Mouse (Mus musculus): Measurements from ENCODE around the gene Tmem50a. TPM values are rescaled to one million over a fixed set of nuclear protein-coding genes. Genes with fewer than 3 reads are reported as not detected.

Gene Tmem50a
- polyA plus RNA-seq (2012; rRNA removed): 31.5 and 36.9 TPM in 2 replicates

DNA sequence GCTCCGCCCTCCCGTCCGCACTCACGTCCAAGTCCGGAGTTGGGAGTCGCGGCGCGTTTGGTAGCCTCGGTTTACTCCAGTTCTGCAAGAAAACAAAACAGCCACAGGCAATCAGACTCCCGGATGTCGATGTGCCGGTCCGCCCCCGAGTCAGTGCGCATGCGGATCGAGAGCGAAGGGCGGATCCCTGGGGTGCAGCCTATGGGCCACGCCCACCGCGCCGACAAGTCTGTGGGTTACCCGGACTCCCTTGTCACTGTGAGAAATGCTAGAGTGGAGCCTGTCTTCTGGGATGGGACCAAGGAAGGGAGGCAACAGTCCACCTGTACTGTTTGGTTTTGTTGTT lies at the start of gene Tmem50a:
Gene Tmem50a (minus strand): TSS at position 161 of the 346 bp plus-strand sequence.

DNA sequence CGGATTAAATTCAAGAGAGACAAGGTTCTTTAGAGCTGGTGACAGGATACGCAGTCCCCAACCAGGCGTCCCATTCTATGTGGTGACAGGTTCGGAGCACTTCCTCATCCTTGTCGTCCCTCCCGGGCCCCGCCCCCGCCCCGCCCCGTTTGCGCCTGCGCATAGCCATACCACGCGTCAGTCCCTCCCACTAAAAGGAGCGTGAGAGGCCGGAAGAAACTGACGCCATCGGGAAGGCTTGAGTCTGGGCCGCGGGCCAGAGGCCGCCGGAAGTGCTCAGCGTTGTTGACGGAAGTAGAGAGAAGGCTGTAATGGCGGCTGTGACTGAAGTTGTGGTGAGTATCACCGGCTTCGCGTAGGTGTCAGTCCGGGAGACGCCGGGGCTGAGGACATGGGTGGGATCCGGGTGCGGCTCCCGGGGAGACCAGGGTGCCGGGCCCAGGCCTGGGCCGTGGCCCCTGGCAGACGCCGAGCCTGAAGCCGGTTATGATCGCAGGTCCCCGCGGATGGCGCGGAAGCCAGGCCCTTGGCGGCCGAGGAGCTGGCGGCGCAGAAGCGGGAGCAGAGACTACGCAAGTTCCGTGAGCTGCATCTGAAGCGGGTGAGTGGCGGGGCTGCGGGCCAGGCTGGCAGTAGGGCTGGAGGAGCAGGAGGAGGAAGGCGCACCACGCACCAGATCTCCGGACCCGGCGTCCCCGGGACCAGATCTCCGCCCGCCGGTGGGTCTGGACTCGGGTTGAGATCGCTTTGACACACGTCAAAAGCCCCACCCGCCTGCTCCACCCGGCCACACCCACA lies 16.1 kb upstream of the Tmem50a start, which contains the start of gene Syf2:
Gene Syf2 (plus strand): TSS at position 215 of the 798 bp plus-strand sequence.

DNA sequence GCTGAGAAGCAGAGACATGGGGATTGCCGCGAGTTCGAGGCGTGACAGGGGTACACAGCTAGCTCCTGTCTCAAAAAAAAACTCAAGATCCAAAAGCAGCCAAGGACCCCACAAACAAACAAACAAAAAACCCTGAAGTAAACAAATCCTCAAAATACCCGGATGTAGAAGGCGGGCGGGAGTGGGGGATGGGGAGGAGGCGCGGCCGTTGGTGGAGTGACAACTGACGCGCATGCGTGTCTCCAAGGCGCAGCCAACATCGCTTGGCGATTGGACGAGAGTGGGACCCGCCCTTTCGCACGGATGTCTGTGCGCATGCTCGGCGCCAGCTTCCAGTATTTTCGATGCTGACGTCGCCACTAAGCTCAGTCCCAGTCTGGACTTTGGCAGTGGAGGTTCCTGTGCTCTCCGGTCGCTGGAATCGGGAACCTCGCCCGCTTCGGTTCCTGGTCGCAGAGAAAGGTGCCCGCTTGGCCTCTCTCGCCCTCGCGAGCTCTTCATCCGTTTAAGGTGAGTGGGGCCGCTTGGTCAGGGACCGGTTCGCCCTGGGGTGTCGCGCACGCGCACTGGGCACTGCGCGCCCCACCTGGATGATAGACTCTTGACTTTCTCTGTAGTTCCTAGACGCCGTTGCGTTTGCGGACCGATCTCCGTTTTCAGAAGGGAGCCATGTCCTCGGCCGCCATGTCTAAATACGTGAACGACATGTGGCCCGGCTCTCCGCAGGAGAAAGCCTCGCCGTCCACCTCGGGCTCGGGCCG lies 8.6 kb upstream of the Tmem50a start, which contains the start of gene Rsrp1:
Gene Rsrp1 (plus strand): TSS at position 335 of the 761 bp plus-strand sequence.

GRCm38 (mm10) chr4:134863937-134864729 lies 50.7 kb downstream of the Tmem50a start, which contains the start of gene Rhd:
Gene Rhd, plus strand, starts transcription at chr4:134864536.

GRCm38 (mm10) chr4:134853259-134853636 lies 61.6 kb downstream of the Tmem50a start, which contains the start of gene Maco1:
Gene Maco1, minus strand, starts transcription at chr4:134853345.

Other genes with a start within 250 kb of the Tmem50a start
- 2.3 and 3.2 TPM in 2 replicates for gene Man1c1, start 210.7 kb downstream of the Tmem50a start, polyA plus RNA-seq (2012; rRNA removed)
- 5.3 and 6.1 TPM in 2 replicates for gene Ldlrap1, start 147.0 kb downstream of the Tmem50a start, polyA plus RNA-seq (2012; rRNA removed)
- 3.1 and 5.1 TPM in 2 replicates for gene Maco1, start 61.7 kb downstream of the Tmem50a start, polyA plus RNA-seq (2012; rRNA removed)
- gene Rhd, start 50.5 kb downstream of the Tmem50a start, polyA plus RNA-seq (2012; rRNA removed): 0.12 and 0.13 TPM in 2 replicates
- gene Rsrp1, start 8.6 kb upstream of the Tmem50a start, polyA plus RNA-seq (2012; rRNA removed): 364 and 897 TPM in 2 replicates
- 4.2 and 4.4 TPM in 2 replicates for gene Syf2, start 15.9 kb upstream of the Tmem50a start, polyA plus RNA-seq (2012; rRNA removed)
- 0.35 and 1.0 TPM in 2 replicates for gene Runx3, start 205.6 kb upstream of the Tmem50a start, polyA plus RNA-seq (2012; rRNA removed)